Mouse (Mus musculus): ENCODE results near the gene Tsks.

DNA sequence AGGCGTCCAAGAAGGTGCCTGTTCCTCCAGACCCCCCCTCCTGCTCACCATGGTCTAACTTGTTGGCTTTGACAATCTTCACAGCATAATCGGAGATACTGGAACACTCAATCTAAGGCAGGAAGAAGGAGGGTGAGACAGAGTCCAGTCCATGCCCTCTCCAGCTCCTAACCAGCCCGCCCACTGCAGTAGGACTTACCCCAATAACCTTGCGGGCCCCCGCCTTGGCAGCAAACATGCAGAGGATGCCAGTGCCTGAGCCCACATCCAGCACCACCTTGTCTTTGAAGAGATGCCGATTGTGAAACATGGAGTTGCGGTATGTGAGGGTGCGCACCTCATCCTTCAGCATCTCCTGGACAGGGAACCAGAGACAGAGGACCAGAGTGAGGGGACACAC lies 38.5 kb downstream of the Tsks start:
- TF ChIP-seq CTCF (IDR thresholded peaks at IDR 0.05; ENCODE audit: low read depth) (no peak), EP300 (IDR thresholded peaks at IDR 0.05; ENCODE audit: low read depth) (no peak)

Measured in liver, embryonic 14.5 days (tissue).